Mouse (Mus musculus) cerebellum, postnatal 25 days (tissue): ENCODE results near the gene Cyp3a41b.
"Not testable (repeated sequence)": the region's sequence is repeated elsewhere in the genome, so short reads cannot be mapped to it uniquely, and the experiment has no call there.

Source experiments
- DNase-seq, 2 experiments: peaks; one replicate each; pipeline ENCODE4 v3.0.0; 2021; ENCODE audit warnings: mixed read lengths in 2 of 2

The Cyp3a41b gene

DNA sequence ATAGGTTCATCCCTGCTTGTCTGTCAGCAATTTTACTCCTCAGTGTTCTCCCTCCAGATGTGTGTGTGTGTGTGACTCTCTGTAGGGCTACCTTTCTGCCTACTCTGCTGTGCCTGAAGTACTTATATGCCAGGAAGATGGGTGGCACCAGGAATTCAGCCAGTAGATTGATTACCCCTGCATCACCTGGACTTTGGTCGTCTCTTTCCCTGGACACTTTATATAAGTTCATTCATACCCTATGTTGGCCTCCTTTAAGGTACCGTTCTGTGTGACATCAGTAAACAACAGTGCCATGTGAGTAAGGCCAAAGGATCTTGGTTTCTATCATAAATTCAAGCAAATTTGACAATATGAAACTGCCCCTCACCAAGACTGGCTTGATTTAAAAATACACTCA is at the start of gene Cyp3a41b:
Gene Cyp3a41b (minus strand): TSS at position 101 of the 400 bp plus-strand sequence.
- DNase-seq = not testable (repeated sequence)

DNA sequence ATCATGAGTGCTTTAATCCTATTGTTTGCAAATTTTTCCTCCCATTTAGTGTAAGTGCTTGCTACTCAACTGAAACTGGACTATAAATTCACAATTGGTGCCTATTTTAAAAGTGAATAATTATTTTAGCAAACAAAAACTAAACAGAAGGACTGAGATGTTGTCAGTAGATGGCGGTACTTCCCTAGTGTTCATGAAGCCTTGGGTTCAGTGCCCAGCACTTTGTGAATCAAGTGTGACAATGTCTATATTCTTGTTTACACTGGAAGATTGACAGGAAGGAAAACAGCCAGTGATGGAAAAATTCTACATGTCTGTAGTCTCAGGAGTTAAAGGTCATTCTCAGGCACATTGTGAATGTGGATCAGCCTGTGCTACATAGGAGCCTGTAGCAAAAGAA is 47.8 kb upstream of the Cyp3a41b start:
- DNase-seq = not testable (repeated sequence)

DNA sequence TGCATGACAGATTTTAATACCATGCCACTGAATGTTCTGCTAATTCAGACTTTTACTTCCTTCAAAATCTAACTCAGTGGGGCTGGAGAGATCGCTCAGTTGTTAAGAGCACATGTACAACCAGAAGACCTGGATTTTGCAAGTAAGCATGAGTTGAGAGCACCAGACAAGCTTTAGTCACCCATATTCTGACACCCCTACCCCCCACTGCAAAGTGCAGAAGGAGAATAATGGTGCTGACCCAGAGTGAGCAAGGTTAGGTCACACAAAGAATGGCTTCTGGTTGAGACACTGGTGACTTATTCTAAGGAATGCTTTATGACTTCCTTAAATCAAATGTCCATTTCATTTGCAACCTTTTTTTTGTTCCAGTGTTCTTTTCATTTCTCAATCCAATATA is 20.4 kb upstream of the Cyp3a41b start:
- DNase-seq = not testable (repeated sequence)

DNA sequence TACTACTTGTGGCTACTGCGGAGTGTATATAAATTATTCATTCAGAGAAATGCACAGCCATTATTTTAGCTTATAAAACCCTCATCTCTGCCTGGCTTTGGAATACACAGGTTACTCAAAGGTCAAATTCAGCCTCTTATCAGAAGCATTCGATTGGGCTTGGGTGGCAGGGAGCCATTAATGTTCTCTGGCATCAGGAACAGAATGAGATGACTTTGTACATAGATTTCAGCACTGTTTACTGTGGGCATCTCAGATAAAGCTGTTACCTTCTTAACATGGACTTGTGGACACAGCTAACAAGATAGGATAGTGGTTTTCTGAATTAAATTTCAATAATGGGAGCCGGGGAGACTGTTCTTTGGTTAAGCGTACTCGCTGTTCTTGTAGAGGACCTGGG is 13.3 kb upstream of the Cyp3a41b start:
- not testable (repeated sequence) for DNase-seq

DNA sequence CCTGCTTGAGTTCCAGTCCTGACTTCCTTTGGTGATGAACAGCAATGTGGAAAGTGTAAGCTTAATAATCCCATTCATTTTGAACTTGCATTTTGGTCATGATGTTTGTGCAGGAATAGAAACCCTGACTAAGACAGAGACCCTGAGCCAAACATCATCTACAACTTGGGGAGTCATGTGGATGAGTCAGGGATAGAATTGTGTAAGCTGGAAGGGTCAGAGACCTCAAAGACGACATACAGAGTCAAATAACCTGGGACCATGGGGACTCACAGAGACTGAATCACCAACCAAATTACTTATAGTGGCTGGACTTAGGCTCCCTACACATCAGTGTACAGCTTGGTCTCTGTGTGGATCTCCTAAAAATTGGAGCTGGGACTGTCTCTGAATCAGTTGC is 7.2 kb downstream of the Cyp3a41b start:
- not testable (repeated sequence) for DNase-seq

DNA sequence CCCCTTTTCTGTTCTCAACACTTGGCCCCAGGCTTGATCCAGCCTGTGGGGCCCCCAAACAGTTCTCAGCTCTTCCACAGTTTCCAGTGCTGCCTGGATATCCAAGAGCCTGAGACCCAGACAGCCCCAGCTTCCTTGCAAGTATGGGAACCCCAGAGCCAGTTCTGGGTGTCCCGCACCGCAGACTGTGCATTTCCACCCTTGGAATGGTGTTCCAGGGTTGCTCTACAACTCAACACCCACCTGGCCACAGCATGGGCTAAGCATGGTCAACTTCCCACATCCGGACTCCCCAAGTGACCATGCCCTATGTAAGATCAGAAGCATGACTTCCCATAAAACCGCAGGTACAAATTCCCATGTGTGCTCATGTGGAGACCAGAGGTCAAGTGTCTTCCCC is 8.9 kb downstream of the Cyp3a41b start:
- DNase-seq = not testable (repeated sequence)

DNA sequence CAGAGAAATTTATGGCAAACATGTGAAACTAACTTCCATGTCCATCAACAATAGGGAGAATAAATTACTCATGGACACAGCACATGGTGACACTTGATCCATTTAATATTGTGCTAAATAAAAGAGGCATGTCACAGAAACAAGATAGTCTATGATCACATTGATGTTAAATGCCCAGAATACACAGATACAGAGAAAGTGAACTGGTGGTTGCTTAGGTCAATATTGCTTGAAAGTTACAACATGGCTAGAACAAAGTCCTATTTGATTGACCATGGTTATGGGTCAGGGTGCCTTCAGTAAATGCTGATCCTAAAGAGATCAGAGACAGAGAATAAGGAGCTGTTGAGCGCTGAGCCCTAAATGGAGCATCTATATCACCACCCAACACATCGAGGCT is 12.6 kb downstream of the Cyp3a41b start:
- not testable (repeated sequence) for DNase-seq
